Mouse (Mus musculus) lung, adult 2 months (tissue): Measurements from ENCODE around the gene Vmn1r232. TPM values are rescaled to one million over a fixed set of nuclear protein-coding genes. Genes with fewer than 3 reads are reported as not detected.
A peak's percentile ranks its signal among the peaks of the same experiment; 100 is the strongest.

Source experiments
- DNase-seq: peaks from one replicate; pipeline ENCODE4 v3.0.0; 2022
- H3K4me1 ChIP-seq: fragments of 200-500 bp; 2 replicates; pipeline ENCODE4 v1.6.1; 2011; ENCODE audit warnings: low read length; ENCODE audit not compliant: control insufficient read depth, insufficient read depth
- H3K4me3 ChIP-seq: fragments of 200-500 bp; replicated peaks from 2 replicates; pipeline ENCODE3; 2011; ENCODE audit warnings: low read depth, mild to moderate bottlenecking, control low read depth, low read length; ENCODE audit errors: extremely low read depth
- CTCF ChIP-seq: fragments of 200-500 bp; IDR thresholded peaks from 2 replicates; pipeline ENCODE4 v1.5.1; 2011; ENCODE audit warnings: mild to moderate bottlenecking, low read length, control low read depth; ENCODE audit not compliant: insufficient read depth
- POLR2A ChIP-seq: fragments of 200-500 bp; IDR thresholded peaks from 2 replicates; pipeline ENCODE4 v1.6.1; 2011; ENCODE audit warnings: low read depth, mild to moderate bottlenecking, control low read depth, low read length, borderline replicate concordance; ENCODE audit errors: extremely low read depth
- WGBS: fragments of 180-500 bp; shearing (Covaris S2); methylation state at CpG from one replicate; pipeline ENCODE4 v1.1.7; 2018; 5-methylcytosine and 5-hydroxymethylcytosine counted together
- polyA plus RNA-seq: library from polyadenylated mRNA; depleted of rRNA; stranded (reverse); fragments of >200 nt; gene quantifications from 2 replicates; pipeline ENCODE4 v1.2.3, GENCODE M21; 2012; rRNA removed

The Vmn1r232 gene
- not detected in 2 replicates for polyA plus RNA-seq

DNA sequence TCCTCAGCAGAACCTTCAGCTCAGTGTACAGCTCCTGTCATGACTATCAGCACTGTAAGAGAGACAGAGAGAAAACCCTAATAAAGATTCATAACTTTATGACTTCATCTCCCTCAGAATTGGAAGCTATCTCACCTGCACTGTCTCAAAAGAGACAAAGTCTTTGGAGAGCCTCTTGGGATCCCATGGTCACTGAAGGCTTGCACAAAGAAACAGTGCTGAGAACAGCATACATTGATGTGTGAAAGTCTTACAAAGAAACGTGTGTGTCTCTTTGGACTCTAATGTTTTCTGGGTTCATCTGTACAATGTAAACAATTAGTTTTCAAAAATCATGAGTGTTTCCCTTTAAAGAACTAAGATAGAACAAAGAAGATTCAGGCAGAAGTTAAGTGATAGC is at the start of gene Vmn1r232:
Vmn1r232 (minus strand) TSS at position 101 of the 400 bp plus-strand sequence.
- 21% methylated on average over 1 of the region's 1 CpGs for WGBS
- no peak for TF ChIP-seq CTCF
- no peak for TF ChIP-seq POLR2A
- Histone ChIP-seq H3K4me1 (no peaks in the 10 kb centered on the region), H3K4me3 (no peak within 1 kb of the TSS)
- DNase-seq: no peak

DNA sequence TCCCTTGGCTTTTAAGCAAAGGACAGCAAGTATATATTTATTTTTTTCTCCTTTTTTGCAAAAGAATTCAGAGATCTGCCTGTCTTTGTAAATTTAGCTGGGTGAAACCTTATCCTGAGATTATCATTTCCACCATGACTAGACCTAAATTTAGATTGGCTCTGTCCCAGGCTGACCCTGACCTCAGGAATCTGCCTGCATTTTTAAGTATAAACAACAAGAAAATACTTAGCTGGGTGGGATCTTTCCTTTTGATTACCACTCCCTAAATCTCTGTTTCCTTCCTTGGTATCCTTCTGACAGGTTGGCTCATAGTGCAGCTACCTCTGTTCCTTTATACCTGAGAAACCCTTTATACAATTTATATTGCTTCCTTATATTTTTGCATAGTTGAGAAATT is 47.2 kb upstream of the Vmn1r232 start:
- no peak for DNase-seq
- no peaks in the 10 kb centered on the region for H3K4me1 ChIP-seq
- no peak for TF ChIP-seq POLR2A
- TF ChIP-seq CTCF: no peak
- no peak overlapping the region for H3K4me3 ChIP-seq

DNA sequence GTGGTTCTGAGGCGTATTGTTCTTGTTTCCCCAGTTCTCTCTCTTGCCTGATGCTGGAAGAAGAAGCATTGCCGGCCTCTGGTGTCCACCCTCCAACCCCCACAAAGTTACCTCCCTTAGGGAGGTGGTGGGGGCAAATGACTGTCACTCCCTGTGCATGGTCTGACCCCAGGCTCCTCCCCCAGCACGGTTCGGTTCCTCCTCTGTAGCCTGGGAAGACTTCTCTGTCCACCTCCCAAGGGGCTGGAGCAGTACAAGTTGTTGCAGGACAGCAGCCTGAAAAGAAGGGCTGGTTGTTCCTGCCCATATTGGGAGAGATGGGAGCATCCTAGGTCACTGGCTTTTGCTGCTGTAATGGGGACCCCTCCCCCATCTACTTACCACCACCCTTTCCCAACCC is 45.9 kb upstream of the Vmn1r232 start:
- 90% methylated on average over 4 of the region's 4 CpGs for WGBS
- Histone ChIP-seq H3K4me3 (no peak overlapping the region), H3K4me1 (no peaks in the 10 kb centered on the region)
- TF ChIP-seq POLR2A (no peak), CTCF (no peak)
- DNase-seq: no peak

DNA sequence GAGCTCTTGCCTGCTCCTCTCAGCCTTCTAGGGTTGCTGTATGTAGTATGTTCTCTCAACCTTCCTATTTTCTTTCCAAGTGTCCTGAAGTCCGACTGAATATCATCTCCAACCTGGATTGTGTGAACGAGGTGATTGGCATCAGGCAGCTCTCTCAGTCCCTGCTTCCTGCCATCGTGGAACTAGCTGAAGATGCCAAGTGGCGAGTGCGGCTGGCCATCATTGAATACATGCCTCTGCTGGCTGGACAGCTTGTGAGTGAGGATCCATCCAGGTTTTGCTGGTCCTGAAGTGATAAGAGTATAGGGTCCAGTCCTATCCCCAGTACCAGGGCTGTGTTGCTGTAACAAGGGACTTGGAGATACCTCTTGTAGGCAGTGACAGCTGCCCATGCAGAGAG is 40.9 kb upstream of the Vmn1r232 start:
- 91% methylated on average over 5 of the region's 5 CpGs for WGBS
- no peak for TF ChIP-seq POLR2A
- TF ChIP-seq CTCF: no peak
- H3K4me1 ChIP-seq: no peaks in the 10 kb centered on the region
- no peak for DNase-seq
- H3K4me3 ChIP-seq: no peak overlapping the region

DNA sequence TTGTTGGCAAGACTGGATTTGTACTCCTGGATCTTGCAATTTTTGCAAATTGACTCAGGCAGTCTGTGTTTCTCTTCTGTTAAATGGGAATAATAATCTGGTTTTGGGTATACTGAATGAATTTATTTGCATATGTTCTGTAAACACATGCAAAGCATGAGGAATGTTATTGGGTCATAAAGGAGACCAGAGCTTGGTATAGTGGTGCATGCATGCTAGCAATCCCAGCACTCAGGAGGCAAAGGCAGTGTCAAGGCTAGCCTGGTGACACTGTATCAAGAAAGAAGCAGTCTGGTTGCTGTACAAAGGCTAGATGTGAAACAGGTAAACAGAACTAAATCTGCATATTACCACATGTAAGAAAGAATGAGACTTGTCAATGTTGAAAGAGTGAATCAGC is 27.1 kb upstream of the Vmn1r232 start:
- H3K4me3 ChIP-seq: peak overlapping the region; percentile 97

DNA sequence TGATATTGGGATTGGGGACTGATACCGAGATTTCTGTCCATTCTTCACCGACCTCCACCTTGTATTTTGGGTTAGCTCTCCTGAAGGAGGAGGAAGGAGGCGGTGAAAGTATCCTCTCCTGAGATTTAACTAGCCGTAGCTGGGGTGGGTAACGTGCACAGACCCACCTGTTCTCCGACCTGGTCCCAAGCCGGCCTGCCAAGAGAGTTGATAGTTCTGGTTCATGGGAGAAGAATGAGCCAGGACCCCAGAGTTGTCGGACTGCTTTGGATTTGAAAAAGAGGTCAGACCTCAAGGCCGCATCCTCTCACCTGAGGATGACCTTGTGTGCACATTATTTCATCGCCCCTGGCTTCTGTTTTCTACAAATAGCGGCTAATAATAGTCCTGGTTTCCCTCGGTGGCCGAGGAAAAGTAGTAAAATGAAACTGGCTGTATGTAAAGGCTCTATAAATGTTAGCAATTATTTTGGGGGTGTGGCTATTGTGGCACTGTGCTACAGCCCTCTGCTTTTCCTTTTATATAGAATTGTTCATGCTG is 26.6 kb upstream of the Vmn1r232 start:
- peak overlapping the region; percentile 97 for H3K4me3 ChIP-seq
- DNase-seq: peak; percentile 17
- peaks cover 16% of the 10 kb centered on the region for H3K4me1 ChIP-seq
- TF ChIP-seq CTCF (no peak), POLR2A (no peak)
- WGBS: under 1% methylated on average over 13 of the region's 13 CpGs

More for the DNA sequence above, 27.1 kb upstream of the Vmn1r232 start:
- TF ChIP-seq POLR2A (no peak), CTCF (no peak)
- DNase-seq: no peak
- H3K4me1 ChIP-seq: peaks cover 16% of the 10 kb centered on the region

DNA sequence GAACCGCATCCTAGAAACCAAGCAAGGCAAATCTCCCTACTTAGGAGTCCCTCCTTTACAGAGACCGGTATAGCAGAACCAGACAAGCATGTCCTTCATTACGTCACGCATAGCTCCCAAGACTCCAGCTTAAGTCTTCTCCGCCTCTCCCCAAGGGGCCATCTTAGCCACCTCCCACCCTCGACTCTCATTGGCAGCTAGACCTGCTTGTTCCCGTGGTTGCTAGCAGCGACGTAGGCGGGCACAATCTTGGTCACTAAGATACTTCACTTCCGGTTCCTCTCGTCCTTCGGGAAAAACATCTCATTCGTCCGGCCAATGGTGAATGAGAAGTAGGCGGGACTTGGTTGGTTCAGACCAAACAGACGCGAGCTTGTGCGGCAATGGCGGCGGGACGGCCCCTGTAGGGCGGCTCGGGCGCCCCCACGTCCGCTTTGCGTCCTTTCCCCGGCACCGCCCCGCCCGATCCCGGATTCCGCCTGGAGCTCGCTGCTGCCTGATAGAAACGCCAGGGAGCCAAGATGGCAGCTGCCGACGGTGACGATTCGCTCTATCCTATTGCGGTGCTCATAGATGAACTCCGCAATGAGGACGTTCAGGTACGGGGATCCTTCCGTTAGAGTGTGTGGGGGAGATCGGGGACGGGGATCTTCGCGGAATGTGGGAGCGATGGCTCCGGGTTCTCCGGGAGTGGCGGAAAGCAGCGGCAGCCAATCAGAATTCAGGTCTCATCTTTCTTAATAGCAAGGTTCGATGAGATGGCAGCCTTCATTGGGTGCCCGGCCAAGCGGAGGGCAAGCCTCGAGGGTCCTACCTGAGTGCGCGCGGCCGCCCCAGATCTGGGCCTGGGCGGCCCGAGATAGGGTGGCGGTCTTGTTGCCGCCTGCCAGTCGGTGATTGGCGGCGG is 25.7 kb upstream of the Vmn1r232 start, which contains the start of gene Ppp2r1a:
Ppp2r1a (plus strand) TSS at position 327 of the 907 bp plus-strand sequence.
- Histone ChIP-seq H3K4me3 (peak within 1 kb of the TSS; percentile 97), H3K4me1 (peaks cover 16% of the 10 kb centered on the region)
- TF ChIP-seq POLR2A (peak; percentile 91), CTCF (no peak)
- under 1% methylated on average over 69 of the region's 69 CpGs for WGBS
- DNase-seq: peak; percentile 100

DNA sequence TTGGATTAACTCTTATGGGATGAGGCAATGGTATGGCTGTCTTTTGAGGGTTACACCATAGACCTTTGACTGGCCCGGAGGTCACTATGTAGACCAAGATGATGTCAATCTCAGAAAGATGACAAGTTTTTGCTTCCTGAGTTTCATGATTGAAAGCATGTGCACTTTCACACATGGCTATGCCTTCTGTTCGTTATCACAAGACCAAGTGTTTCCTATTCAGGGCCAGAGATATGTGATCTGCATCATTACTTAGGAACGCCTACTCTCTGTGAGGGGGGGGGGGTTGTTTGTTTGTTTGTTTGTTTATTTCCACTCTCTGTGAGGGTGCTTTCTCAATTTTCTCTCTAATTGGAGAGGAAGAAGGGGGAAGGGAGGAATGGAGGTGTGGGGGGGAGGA is 24.7 kb upstream of the Vmn1r232 start:
- WGBS: 35% methylated on average over 3 of the region's 3 CpGs
- Histone ChIP-seq H3K4me3 (peak overlapping the region; percentile 67), H3K4me1 (peaks cover 12% of the 10 kb centered on the region)
- TF ChIP-seq POLR2A: no peak
- no peak for TF ChIP-seq CTCF
- no peak for DNase-seq

DNA sequence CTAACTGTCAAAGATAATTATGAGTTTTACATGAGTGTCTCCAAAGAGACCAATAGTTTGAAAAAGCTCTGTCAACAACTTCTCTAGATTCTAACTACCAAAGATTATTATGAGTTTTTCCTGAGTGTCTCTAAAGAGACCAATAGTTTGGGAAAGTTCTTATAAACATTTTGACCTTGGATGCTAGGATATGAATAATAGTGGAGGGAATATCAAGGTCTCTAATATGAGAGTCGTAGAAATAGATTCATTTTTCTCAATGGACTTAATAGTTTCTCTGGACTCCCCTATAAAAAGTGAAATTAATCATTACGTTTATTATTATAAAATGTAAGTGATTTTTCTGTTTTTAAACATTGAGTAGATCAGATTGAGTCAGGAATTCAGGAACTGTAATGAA is 14.5 kb downstream of the Vmn1r232 start, which contains the start of gene Vmn1r231:
Vmn1r231 (minus strand) TSS at position 101 of the 400 bp plus-strand sequence.
- TF ChIP-seq POLR2A: no peak
- TF ChIP-seq CTCF: no peak
- Histone ChIP-seq H3K4me1 (no peaks in the 10 kb centered on the region), H3K4me3 (no peak within 1 kb of the TSS)
- DNase-seq: no peak
- 38% methylated on average over 2 of the region's 2 CpGs for WGBS

Other genes starting within 250 kb of the Vmn1r232 start
- not detected in 2 replicates for gene Vmn1r226, start 236.9 kb downstream of the Vmn1r232 start, polyA plus RNA-seq
- gene Vmn1r227, start 189.9 kb downstream of the Vmn1r232 start, polyA plus RNA-seq: not detected in 2 replicates
- not detected in 2 replicates for gene Vmn1r228, start 133.6 kb downstream of the Vmn1r232 start, polyA plus RNA-seq
- not detected in 2 replicates for gene Vmn1r229, start 108.2 kb downstream of the Vmn1r232 start, polyA plus RNA-seq
- gene Vmn1r230, start 79.3 kb downstream of the Vmn1r232 start, polyA plus RNA-seq: not detected in 2 replicates
- not detected in 2 replicates for gene Vmn1r231, start 14.6 kb downstream of the Vmn1r232 start, polyA plus RNA-seq
- 146 and 208 TPM in 2 replicates for gene Ppp2r1a, start 25.6 kb upstream of the Vmn1r232 start, polyA plus RNA-seq
- not detected in 2 replicates for gene Vmn1r233, start 76.8 kb upstream of the Vmn1r232 start, polyA plus RNA-seq
- 1.6 and 2.7 TPM in 2 replicates for gene Zfp160, start 89.2 kb upstream of the Vmn1r232 start, polyA plus RNA-seq